Mouse (Mus musculus): ENCODE data around the gene Gm26620. TPM values are rescaled to one million over a fixed set of nuclear protein-coding genes. Genes with fewer than 3 reads are reported as not detected.

Gm26620 gene
- 1.1 and 1.3 TPM in 2 replicates for polyA plus RNA-seq (2015; fragmentation: Nextera tagmentation; extraction: Ambion mirVana)

GRCm38 (mm10) chr1:170884978-170885561, at the start of gene Gm26620, which contains the start of gene Dusp12:
Gene Gm26620 (plus strand): TSS chr1:170885065.
Gene Dusp12 (minus strand): TSS chr1:170885540.

GRCm38 (mm10) chr1:170867691-170868105, 17.2 kb upstream of the Gm26620 start, which contains the start of gene Atf6:
Gene Atf6 (minus strand): TSS chr1:170867771.

GRCm38 (mm10) chr1:170912891-170913615, 28.2 kb downstream of the Gm26620 start, which contains the start of gene Fcrlb:
Gene Fcrlb (minus strand): TSS chr1:170912941.

GRCm38 (mm10) chr1:170927378-170927777, 42.5 kb downstream of the Gm26620 start, which contains the start of gene Fcrla:
Gene Fcrla (minus strand): TSS chr1:170927583.

Other genes with a start within 250 kb of the Gm26620 start
- gene Olfml2b, start 240.5 kb upstream of the Gm26620 start, polyA plus RNA-seq (2015; fragmentation: Nextera tagmentation; extraction: Ambion mirVana) = 5.9 and 7.7 TPM in 2 replicates
- 5.9 TPM in 2 replicates for gene Atf6, start 17.3 kb upstream of the Gm26620 start, polyA plus RNA-seq (2015; fragmentation: Nextera tagmentation; extraction: Ambion mirVana)
- gene Dusp12, start 475 bp downstream of the Gm26620 start, polyA plus RNA-seq (2015; fragmentation: Nextera tagmentation; extraction: Ambion mirVana) = 15.3 and 16.8 TPM in 2 replicates
- 0.16 and 0.28 TPM in 2 replicates for gene Fcrlb, start 27.9 kb downstream of the Gm26620 start, polyA plus RNA-seq (2015; fragmentation: Nextera tagmentation; extraction: Ambion mirVana)
- gene Fcrla, start 42.5 kb downstream of the Gm26620 start, polyA plus RNA-seq (2015; fragmentation: Nextera tagmentation; extraction: Ambion mirVana) = 7.2 and 7.9 TPM in 2 replicates
- 8.8 and 14.5 TPM in 2 replicates for gene Fcgr2b, start 91.5 kb downstream of the Gm26620 start, polyA plus RNA-seq (2015; fragmentation: Nextera tagmentation; extraction: Ambion mirVana)
- 10.4 and 13.2 TPM in 2 replicates for gene Fcgr4, start 133.9 kb downstream of the Gm26620 start, polyA plus RNA-seq (2015; fragmentation: Nextera tagmentation; extraction: Ambion mirVana)
- gene Fcgr3, start 179.9 kb downstream of the Gm26620 start, polyA plus RNA-seq (2015; fragmentation: Nextera tagmentation; extraction: Ambion mirVana) = 54.2 and 78.2 TPM in 2 replicates
- gene Cfap126, start 228.9 kb downstream of the Gm26620 start, polyA plus RNA-seq (2015; fragmentation: Nextera tagmentation; extraction: Ambion mirVana) = 1.5 and 2.0 TPM in 2 replicates

All from spleen, postnatal 0 days (tissue).